Mouse (Mus musculus): Measurements from ENCODE around the gene Epb41l2. TPM values are rescaled to one million over a fixed set of nuclear protein-coding genes. Genes with fewer than 3 reads are reported as not detected.

The Epb41l2 gene
- total RNA-seq, 2 experiments from 2014 or later: 95.8 to 111 TPM

- no peak for DNase-seq
These were observed 139.9 kb downstream of the Epb41l2 start for GRCm38 (mm10) chr10:25499323-25500071.

- DNase-seq: no peak
These were observed 143.7 kb downstream of the Epb41l2 start for GRCm38 (mm10) chr10:25503250-25503649.

- DNase-seq: peak; percentile 17
These were observed 154.2 kb downstream of the Epb41l2 start for GRCm38 (mm10) chr10:25513821-25514220.

- DNase-seq: no peak
These were observed 160.4 kb downstream of the Epb41l2 start for GRCm38 (mm10) chr10:25519954-25520353.

GRCm38 (mm10) chr10:25520428-25520827 is 160.8 kb downstream of the Epb41l2 start:
- DNase-seq: no peak

- DNase-seq: no peak
These were observed 164.1 kb downstream of the Epb41l2 start for GRCm38 (mm10) chr10:25523727-25524126.

- no peak for DNase-seq
These were observed 166.6 kb downstream of the Epb41l2 start for GRCm38 (mm10) chr10:25526156-25526555.

- no peak for DNase-seq
These were observed 167.0 kb downstream of the Epb41l2 start for GRCm38 (mm10) chr10:25526622-25527021.

GRCm38 (mm10) chr10:25527126-25527525 is 167.5 kb downstream of the Epb41l2 start:
- no peak for DNase-seq

- DNase-seq: no peak
These were observed 171.7 kb downstream of the Epb41l2 start for GRCm38 (mm10) chr10:25531335-25531734.

- no peak for DNase-seq
These were observed 173.5 kb downstream of the Epb41l2 start for GRCm38 (mm10) chr10:25533105-25533504.

- DNase-seq: no peak
These were observed 174.1 kb downstream of the Epb41l2 start for GRCm38 (mm10) chr10:25533513-25534246.

- no peak for DNase-seq
These were observed 174.9 kb downstream of the Epb41l2 start for GRCm38 (mm10) chr10:25534467-25534866.

GRCm38 (mm10) chr10:25535891-25536331 is 176.3 kb downstream of the Epb41l2 start, which contains the start of gene Smlr1:
Smlr1 (minus strand) TSS chr10:25536267.
- no peak for DNase-seq

GRCm38 (mm10) chr10:25536621-25537020 is 177.0 kb downstream of the Epb41l2 start:
- DNase-seq: no peak

- no peak for DNase-seq
These were observed 179.1 kb downstream of the Epb41l2 start for GRCm38 (mm10) chr10:25538738-25539137.

GRCm38 (mm10) chr10:25539146-25539770 is 179.7 kb downstream of the Epb41l2 start:
- DNase-seq: peak; percentile 30

GRCm38 (mm10) chr10:25539771-25540168 is 180.2 kb downstream of the Epb41l2 start:
- no peak for DNase-seq

GRCm38 (mm10) chr10:25541097-25541496 is 181.5 kb downstream of the Epb41l2 start:
- no peak for DNase-seq

GRCm38 (mm10) chr10:25552936-25553335 is 193.3 kb downstream of the Epb41l2 start:
- no peak for DNase-seq

GRCm38 (mm10) chr10:25571319-25572240 is 212.0 kb downstream of the Epb41l2 start:
- DNase-seq: no peak
